Mouse (Mus musculus): ENCODE results near the gene Rab22a. TPM values are rescaled to one million over a fixed set of nuclear protein-coding genes. Genes with fewer than 3 reads are reported as not detected.

Rab22a gene
- polyA plus RNA-seq, 1 experiment from 2014 or later, result 35.3 TPM

DNA sequence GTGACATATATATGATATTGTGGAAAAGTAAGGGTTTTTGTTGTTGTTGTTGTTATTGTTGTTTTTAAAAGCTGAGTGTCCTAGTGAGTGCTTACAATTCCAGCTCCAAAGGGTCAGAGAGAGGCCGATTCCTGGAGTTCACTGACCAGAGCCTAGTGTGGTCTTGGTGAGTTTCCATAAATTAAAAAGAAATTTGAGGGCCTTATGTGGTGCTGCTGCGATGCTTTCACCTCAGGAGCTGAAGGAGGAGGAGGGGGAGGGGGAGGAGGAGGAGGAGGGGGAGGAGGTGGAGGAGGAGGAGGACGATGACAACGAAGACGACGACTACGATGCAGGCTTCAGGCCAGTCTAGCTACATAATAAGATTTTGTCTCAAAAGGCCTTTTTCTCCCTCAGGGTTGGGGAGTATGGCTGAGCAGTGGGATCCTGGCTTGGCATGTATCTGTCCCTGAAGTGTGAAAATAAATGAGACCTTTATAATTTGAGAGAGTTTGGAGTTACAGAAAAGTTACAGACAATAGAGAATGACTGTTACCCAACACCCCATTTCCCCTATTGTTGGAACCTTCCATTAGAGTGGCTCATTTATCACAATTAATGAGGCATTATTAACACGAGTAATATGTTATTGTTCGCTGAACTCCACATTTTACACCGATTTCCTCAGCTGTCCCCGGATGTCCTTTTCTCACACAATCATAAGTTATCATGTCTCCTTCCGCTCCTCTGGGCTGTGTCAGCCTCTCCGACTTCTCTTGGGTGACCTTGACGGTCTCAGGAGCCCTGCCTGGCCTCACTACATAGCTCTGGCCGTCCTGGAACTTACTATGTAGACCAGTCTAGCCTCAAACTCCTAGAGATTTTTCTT is 65.6 kb downstream of the Rab22a start:
- Histone ChIP-seq H3K36me3 (no peaks in the 10 kb centered on the region), H3K9me3 (replicated peaks) (no peaks in the 10 kb centered on the region), H3K9ac (no peak overlapping the region), H3K27me3 (no peaks in the 10 kb centered on the region), H3K4me2 (no peak overlapping the region), H3K4me1 (peaks cover 22% of the 10 kb centered on the region), H3K27ac (peak overlapping the region; percentile 29; the same call in 1 of the 2 replicates), H3K4me3 (replicated peaks) (no peak overlapping the region)
- 30% methylated on average over 15 of the region's 15 CpGs for WGBS
- peak; percentile 40 for ATAC-seq (replicated peaks; ENCODE audit: low FRiP score)

DNA sequence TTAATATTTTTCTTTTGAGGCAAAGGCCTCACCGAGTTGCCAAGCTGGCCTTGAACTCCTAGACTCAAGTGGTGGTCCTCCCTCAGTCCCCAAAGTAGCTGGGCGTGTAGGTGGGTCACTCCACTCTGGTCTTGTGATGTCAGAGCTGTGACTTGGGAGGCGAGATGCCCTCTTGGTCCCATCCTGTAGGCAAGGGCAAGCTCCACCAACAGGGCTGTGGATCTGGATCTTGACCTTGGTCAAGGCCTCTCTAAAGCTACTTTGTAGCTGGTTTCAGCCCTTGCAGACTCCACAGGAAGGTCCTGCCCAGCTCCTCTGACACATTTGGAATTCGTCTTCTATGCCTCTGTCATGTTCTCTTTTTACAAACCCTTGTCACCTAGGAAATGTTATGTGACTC is 66.3 kb downstream of the Rab22a start:
- H3K4me2 ChIP-seq, result no peak overlapping the region
- peak overlapping the region; percentile 29; the same call in 1 of the 2 replicates for H3K27ac ChIP-seq
- no peak overlapping the region for H3K9ac ChIP-seq
- no peaks in the 10 kb centered on the region for H3K27me3 ChIP-seq
- no peaks in the 10 kb centered on the region for H3K36me3 ChIP-seq
- no peak overlapping the region for H3K4me3 ChIP-seq (replicated peaks)
- 82% methylated on average over 4 of the region's 4 CpGs for WGBS
- H3K4me1 ChIP-seq, result peaks cover 28% of the 10 kb centered on the region
- ATAC-seq (replicated peaks; ENCODE audit: low FRiP score), result no peak
- H3K9me3 ChIP-seq (replicated peaks), result no peaks in the 10 kb centered on the region

DNA sequence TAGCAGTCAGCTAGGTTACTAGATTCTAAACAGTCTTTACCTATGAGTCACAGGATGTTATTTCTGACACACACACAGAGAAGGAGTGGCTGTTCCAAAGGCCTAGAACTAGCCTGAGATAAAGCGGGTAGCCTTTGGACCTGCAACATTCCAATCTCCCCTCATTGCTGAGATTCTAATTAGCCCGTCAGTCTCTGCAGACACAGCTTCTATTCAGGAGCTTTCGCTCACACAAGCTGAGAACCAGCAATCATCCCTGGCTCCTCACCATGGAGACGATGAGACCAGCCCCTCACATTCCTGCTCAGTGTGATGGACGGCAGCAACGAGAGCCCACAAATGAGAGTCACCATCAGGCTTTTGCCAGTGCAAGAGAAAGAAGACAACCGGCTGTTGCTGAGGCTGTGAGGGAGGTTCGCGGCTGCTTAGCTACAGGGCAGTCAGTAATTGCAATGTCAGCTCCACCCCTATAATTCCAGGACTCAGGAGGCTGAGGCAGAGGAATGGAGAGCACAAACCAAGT is 70.9 kb downstream of the Rab22a start:
- Histone ChIP-seq H3K27ac (no peak overlapping the region), H3K36me3 (no peaks in the 10 kb centered on the region), H3K4me2 (no peak overlapping the region), H3K9me3 (replicated peaks) (no peaks in the 10 kb centered on the region), H3K4me1 (peaks cover 24% of the 10 kb centered on the region), H3K4me3 (replicated peaks) (no peak overlapping the region), H3K27me3 (0 out of 2 replicates have a peak, but pooled peaks cover 6% of the 10 kb centered on the region), H3K9ac (no peak overlapping the region)
- ATAC-seq (replicated peaks; ENCODE audit: low FRiP score), result no peak
- 18% methylated on average over 9 of the region's 9 CpGs for WGBS

DNA sequence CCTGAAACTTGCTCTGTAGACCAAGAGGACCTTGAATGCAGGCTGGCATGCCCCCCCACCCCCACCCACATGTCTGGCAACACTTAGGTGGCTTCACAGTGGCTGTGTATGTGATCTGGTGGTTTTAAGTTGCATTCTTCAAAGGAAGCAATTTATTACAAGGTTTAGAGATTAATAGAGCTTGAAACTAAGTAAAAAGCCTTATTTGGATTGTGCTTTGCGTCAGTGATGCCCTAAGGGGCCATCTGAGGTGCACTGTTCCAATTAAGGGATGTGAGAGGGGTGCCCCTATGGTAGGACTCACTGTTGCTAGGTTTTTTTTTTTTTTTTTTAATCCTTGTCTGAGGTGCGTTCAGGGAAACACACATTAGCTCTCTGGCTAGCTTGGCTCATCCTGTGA is 74.9 kb downstream of the Rab22a start:
- peak; percentile 31 for ATAC-seq (replicated peaks; ENCODE audit: low FRiP score)
- Histone ChIP-seq H3K27ac (peak overlapping the region; percentile 74), H3K9me3 (replicated peaks) (no peaks in the 10 kb centered on the region), H3K4me1 (peaks cover 40% of the 10 kb centered on the region), H3K4me2 (no peak overlapping the region), H3K36me3 (peaks cover 7% of the 10 kb centered on the region; the same call in 1 of the 2 replicates), H3K4me3 (replicated peaks) (no peak overlapping the region), H3K27me3 (0 out of 2 replicates have a peak, but pooled peaks cover 6% of the 10 kb centered on the region), H3K9ac (no peak overlapping the region)
- 32% methylated on average over 2 of the region's 2 CpGs for WGBS

DNA sequence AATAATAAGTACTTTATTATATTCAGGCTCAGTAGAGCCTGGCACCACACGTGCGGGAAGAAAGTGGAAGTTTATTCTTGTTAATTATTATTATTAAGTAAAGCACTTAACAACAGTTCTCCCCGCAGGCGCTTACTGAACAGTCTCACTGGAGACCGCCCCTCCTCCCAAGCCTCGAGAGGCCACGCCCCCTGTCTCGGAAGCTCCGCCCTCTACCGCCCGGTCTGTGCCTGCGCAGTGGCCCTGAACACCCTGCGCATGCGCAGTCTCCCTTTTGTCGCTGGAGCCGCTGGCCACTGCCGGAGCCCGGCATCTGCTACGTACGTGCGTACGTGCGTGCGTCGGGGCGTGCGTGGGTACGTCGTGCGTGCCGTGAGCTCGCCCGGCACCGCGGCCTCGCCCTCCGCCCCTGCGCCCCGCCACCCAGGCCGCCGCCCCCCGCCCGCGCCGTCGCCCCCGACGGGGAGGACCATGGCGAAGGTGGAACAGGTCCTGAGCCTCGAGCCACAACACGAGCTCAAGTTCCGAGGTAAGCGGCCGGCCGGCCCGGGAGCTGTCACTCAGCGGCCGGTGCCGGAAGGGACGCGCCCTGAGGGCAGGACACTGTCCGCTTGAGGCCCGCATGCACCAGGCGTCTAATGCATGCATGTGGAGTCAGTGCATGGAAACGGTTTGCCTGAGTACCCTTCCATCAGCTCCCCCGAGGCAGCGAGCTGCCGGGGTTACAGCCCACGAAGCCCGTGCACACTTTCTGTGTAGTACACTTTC is 77.8 kb downstream of the Rab22a start, which contains the start of gene Vapb:
Gene Vapb (plus strand): TSS at position 290 of the 768 bp plus-strand sequence.
- peaks cover 51% of the 10 kb centered on the region for H3K4me1 ChIP-seq
- under 1% methylated on average over 67 of the region's 70 CpGs for WGBS

DNA sequence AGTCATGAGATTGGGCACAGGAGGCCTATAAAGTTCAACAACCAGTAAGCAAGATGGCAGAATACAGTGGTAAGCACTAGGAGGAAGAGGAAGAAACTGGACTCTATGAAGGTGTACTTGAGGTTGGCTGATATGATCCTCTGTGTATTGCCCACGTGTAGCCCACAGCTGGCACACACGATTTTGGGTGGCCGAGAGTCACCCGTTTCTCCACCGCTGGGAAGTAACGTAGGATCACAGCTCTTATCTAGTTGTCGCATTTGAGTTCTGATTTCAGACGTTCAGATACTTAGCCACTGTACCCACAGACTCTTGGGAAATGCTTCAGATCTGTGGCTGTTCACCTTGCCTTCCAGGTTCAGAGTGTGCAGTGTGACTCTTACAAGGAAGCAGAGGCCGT is 78.7 kb downstream of the Rab22a start:
- H3K36me3 ChIP-seq, result peaks cover 16% of the 10 kb centered on the region
- peak overlapping the region; percentile 72 for H3K4me3 ChIP-seq (replicated peaks)
- ATAC-seq (replicated peaks; ENCODE audit: low FRiP score), result no peak
- H3K27ac ChIP-seq, result no peak overlapping the region
- peak overlapping the region; percentile 73 for H3K4me2 ChIP-seq
- H3K9ac ChIP-seq, result peak overlapping the region; percentile 72
- H3K4me1 ChIP-seq, result peaks cover 58% of the 10 kb centered on the region
- 78% methylated on average over 9 of the region's 9 CpGs for WGBS
- H3K27me3 ChIP-seq, result no peaks in the 10 kb centered on the region
- no peaks in the 10 kb centered on the region for H3K9me3 ChIP-seq (replicated peaks)

More for the DNA sequence above, 77.8 kb downstream of the Rab22a start, which contains the start of gene Vapb:
- peak within 1 kb of the TSS; percentile 80 for H3K27ac ChIP-seq
- peaks cover 16% of the 10 kb centered on the region for H3K36me3 ChIP-seq
- H3K4me3 ChIP-seq (replicated peaks), result peak within 1 kb of the TSS; percentile 72
- peak within 1 kb of the TSS; percentile 72 for H3K9ac ChIP-seq
- no peaks in the 10 kb centered on the region for H3K9me3 ChIP-seq (replicated peaks)
- ATAC-seq (replicated peaks; ENCODE audit: low FRiP score), result peak; percentile 97
- peak within 1 kb of the TSS; percentile 73 for H3K4me2 ChIP-seq
- no peaks in the 10 kb centered on the region for H3K27me3 ChIP-seq

DNA sequence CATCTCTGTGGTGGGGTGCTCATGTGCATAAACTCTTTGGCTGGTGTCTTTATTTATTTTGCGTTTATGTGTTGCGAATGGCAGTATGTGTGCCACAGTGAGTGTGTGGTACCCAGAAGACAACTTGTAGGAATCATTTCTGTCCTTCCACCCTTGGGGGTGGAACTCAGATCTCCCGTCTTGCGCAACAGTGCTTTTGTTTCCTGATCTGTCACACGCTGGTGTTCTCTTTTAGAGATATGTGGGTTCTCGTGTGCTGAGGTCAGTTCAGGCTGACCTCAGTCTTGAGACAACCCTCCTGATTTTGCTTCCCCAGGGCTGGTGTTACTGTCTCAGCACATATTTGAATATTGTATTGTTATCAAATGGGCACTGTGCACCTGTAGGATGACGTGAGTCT is 79.5 kb downstream of the Rab22a start:
- Histone ChIP-seq H3K27me3 (no peaks in the 10 kb centered on the region), H3K9ac (no peak overlapping the region), H3K4me2 (peak overlapping the region; percentile 73; the same call in 1 of the 2 replicates), H3K27ac (no peak overlapping the region), H3K9me3 (replicated peaks) (no peaks in the 10 kb centered on the region), H3K36me3 (peaks cover 16% of the 10 kb centered on the region), H3K4me1 (peaks cover 60% of the 10 kb centered on the region), H3K4me3 (replicated peaks) (no peak overlapping the region)
- ATAC-seq (replicated peaks; ENCODE audit: low FRiP score), result no peak
- 88% methylated on average over 7 of the region's 7 CpGs for WGBS

DNA sequence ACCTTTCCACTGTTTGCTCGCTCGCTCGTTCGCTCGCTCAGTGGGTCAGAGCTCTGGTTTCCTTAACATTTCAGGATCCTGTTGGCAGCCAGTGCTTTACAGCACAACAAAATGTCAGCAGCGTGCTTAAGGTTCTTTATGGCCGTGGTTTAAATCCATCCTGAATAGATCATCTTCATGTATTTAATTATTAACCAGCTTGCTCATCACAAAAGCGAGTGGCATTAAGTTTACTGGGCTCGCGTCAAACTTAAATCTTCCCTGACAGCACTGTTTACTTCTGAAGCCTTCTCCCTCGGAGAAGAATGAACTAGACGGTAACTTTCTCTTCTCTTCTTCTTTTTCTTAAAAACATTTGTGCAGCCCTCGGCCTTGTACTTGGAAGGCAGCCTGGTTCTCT is 82.5 kb downstream of the Rab22a start:
- Histone ChIP-seq H3K4me3 (replicated peaks) (no peak overlapping the region), H3K4me1 (peaks cover 54% of the 10 kb centered on the region), H3K27me3 (no peaks in the 10 kb centered on the region), H3K9ac (no peak overlapping the region), H3K9me3 (replicated peaks) (no peaks in the 10 kb centered on the region), H3K36me3 (peaks cover 19% of the 10 kb centered on the region), H3K27ac (peak overlapping the region; percentile 59), H3K4me2 (no peak overlapping the region)
- 62% methylated on average over 13 of the region's 13 CpGs for WGBS
- ATAC-seq (replicated peaks; ENCODE audit: low FRiP score), result no peak

DNA sequence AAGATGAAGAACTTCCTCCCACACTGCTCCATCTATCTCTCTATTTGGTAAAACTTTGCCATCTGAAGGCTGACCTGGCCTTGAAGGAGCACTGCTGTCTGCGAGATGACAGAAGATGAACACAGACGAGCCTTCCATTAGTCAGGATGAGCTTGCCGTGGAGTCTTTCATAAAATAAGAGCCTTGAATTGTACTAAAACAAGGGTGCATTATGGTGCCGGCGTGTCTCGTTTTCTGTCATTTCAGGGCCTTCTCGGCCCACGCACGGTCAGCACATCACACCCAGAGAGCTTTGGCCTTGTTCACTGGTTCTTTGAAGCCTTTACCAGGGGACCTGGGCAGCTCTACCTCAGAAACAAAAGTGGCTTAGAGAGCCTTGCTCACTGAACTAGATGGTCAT is 83.2 kb downstream of the Rab22a start:
- peaks cover 54% of the 10 kb centered on the region for H3K4me1 ChIP-seq
- WGBS, result 84% methylated on average over 9 of the region's 9 CpGs
- no peak for ATAC-seq (replicated peaks; ENCODE audit: low FRiP score)
- H3K9ac ChIP-seq, result no peak overlapping the region
- H3K27me3 ChIP-seq, result no peaks in the 10 kb centered on the region
- no peak overlapping the region for H3K4me2 ChIP-seq
- no peaks in the 10 kb centered on the region for H3K9me3 ChIP-seq (replicated peaks)
- H3K36me3 ChIP-seq, result peaks cover 19% of the 10 kb centered on the region
- no peak overlapping the region for H3K4me3 ChIP-seq (replicated peaks)
- peak overlapping the region; percentile 1; the same call in 1 of the 2 replicates for H3K27ac ChIP-seq

DNA sequence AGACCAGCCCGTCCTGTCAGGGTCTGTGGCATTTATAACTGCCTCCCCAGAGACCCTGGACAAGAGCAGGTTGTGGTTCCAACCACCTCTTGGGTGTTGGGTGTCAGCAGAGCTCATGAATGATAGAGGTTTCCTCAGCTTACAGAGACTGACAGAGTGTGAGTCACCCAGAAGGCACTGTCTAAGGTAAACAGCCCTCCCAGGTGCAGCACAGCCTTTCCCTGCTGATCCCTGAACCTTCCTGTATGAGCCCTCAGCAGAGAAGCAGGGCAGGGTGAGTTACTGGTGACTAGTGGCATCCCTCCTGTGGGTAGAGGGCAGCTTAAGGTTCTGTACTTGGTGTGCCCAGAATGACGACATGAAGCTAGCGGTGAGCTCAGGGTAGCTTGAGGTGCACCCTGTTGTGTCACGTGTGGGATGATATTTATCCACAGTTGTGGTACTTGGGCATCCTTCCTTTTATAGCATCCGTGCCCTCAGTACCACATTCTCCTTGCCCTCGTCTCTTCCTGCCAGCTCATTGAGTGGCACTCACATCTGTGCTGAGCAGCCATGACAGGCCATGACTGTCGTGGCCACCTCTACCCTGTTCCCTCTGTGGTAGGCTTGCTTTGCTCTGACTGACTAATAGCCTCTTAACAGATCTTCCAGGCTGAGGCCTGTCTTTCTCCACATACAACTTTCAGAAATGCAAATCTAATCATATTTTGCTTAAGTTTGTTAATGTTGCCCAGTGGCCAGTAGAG is 84.7 kb downstream of the Rab22a start:
- Histone ChIP-seq H3K4me3 (replicated peaks) (no peak overlapping the region), H3K4me2 (no peak overlapping the region), H3K27ac (no peak overlapping the region), H3K9ac (no peak overlapping the region), H3K4me1 (peaks cover 39% of the 10 kb centered on the region), H3K27me3 (no peaks in the 10 kb centered on the region), H3K9me3 (replicated peaks) (no peaks in the 10 kb centered on the region), H3K36me3 (peaks cover 14% of the 10 kb centered on the region)
- 0 out of 2 replicates have a peak, but pooled peaks have one; percentile 20 for ATAC-seq (replicated peaks; ENCODE audit: low FRiP score)
- WGBS, result 78% methylated on average over 7 of the region's 7 CpGs

DNA sequence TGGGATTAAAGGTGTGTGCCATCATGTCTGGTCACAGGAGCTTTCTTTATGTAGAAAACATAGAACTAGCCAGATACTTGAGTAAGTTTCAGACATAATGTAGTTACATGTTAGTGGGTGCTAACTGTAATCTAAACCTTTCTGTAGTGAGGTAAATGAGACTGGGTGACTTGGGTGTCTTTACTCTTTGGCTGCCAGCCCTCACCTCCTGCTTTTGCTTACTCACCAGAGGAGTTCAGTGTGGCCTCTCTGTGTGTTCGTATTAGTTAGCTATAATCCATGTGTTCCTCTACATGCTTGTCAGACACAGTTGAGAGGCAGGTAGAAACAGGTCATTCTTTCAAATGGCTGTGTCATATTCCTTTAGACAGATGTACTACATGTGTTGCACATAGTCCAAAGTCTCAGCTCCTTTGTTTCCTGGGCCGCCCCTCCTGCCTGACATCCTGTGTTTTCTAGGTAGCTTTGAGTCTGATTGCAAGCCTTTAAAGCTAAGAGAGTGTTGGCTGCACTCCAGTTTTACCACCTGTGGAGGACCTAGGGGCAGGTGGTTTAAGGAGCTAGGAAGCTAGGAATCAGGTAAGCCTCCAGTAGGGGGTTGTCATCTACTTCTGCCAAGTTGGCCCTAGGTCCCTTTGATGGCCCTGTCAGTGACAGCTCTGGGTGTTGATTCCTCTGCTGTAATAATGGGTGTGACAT is 89.5 kb downstream of the Rab22a start:
- ATAC-seq (replicated peaks; ENCODE audit: low FRiP score), result 0 out of 2 replicates have a peak, but pooled peaks have one; percentile 15
- H3K9me3 ChIP-seq (replicated peaks), result no peaks in the 10 kb centered on the region
- no peak overlapping the region for H3K4me2 ChIP-seq
- peaks cover 4% of the 10 kb centered on the region; the same call in 1 of the 2 replicates for H3K4me1 ChIP-seq
- no peak overlapping the region for H3K9ac ChIP-seq
- 84% methylated on average over 2 of the region's 2 CpGs for WGBS
- H3K27me3 ChIP-seq, result no peaks in the 10 kb centered on the region
- H3K27ac ChIP-seq, result no peak overlapping the region
- H3K36me3 ChIP-seq, result peaks cover 4% of the 10 kb centered on the region; the same call in 1 of the 2 replicates
- H3K4me3 ChIP-seq (replicated peaks), result no peak overlapping the region
